Mouse (Mus musculus): ENCODE results near the gene Gm20481. TPM values are rescaled to one million over a fixed set of nuclear protein-coding genes. Genes with fewer than 3 reads are reported as not detected.
A peak's percentile ranks its signal among the peaks of the same experiment; 100 is the strongest.

Gm20481 gene
- polyA plus RNA-seq, 1 experiment: not detected

DNA sequence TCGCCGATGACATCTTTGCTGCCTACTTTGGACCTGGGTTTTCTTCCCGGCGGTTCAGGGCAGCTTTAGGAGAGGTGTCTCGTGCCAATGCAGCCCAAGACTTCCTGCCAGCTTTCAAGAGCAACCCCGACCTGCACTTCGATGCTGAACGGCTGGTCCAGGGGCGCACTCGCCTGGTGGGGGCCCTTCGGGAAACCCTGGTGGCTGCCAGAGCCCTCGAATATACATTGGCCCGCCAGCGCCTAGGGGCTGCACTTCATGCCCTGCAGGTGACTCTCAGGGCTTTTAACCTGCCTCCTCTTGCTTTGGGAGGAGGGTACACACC, 48.0 kb downstream of the Gm20481 start:
- no peaks in the 10 kb centered on the region for H3K27me3 ChIP-seq (ENCODE audit: control insufficient read depth, insufficient read depth, low read length)
- TF ChIP-seq CTCF (IDR thresholded peaks at IDR 0.05; ENCODE audit: borderline replicate concordance, control insufficient read depth, extremely low read depth, insufficient read depth, low read length, poor library complexity) (no peak), POLR2A (IDR thresholded peaks at IDR 0.05; ENCODE audit: control insufficient read depth, extremely low read depth, insufficient read depth, low read length, poor library complexity) (no peak)
- 77% methylated on average over 14 of the region's 14 CpGs for WGBS
- peaks cover 14% of the 10 kb centered on the region for H3K36me3 ChIP-seq (ENCODE audit: control insufficient read depth, insufficient read depth, low read length)
- no peak for DNase-seq
- no peak overlapping the region for H3K4me3 ChIP-seq (ENCODE audit: control insufficient read depth, insufficient read depth, low read length)
- H3K27ac ChIP-seq (ENCODE audit: control insufficient read depth, insufficient read depth, low read length): no peak overlapping the region
- H3K4me1 ChIP-seq (replicated peaks; ENCODE audit: control insufficient read depth, insufficient read depth, low read length): peaks cover 17% of the 10 kb centered on the region

DNA sequence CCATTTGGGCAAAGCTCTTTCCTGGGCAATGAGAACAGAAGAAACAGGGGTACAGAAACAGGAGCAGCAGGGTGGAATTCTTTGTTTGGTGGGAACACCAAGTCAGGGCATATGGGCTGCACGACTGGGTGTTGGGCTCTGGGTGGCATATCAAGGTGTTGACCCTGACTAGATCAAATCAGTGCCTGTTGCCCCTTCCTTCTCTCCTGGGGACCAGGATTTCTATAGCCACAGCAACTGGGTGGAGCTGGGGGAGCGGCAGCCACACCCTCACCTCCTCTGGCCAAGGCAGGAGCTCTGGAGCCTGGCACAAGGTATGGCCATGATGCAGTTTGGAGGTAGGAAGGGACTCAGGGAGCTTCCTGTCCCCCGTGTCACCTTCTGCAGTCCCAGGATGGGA, 48.5 kb downstream of the Gm20481 start:
- Histone ChIP-seq H3K4me1 (replicated peaks; ENCODE audit: control insufficient read depth, insufficient read depth, low read length) (peaks cover 17% of the 10 kb centered on the region), H3K27ac (ENCODE audit: control insufficient read depth, insufficient read depth, low read length) (no peak overlapping the region), H3K4me3 (ENCODE audit: control insufficient read depth, insufficient read depth, low read length) (no peak overlapping the region), H3K36me3 (ENCODE audit: control insufficient read depth, insufficient read depth, low read length) (peaks cover 12% of the 10 kb centered on the region), H3K27me3 (ENCODE audit: control insufficient read depth, insufficient read depth, low read length) (no peaks in the 10 kb centered on the region)
- WGBS: 93% methylated on average over 3 of the region's 3 CpGs
- TF ChIP-seq CTCF (IDR thresholded peaks at IDR 0.05; ENCODE audit: borderline replicate concordance, control insufficient read depth, extremely low read depth, insufficient read depth, low read length, poor library complexity) (no peak), POLR2A (IDR thresholded peaks at IDR 0.05; ENCODE audit: control insufficient read depth, extremely low read depth, insufficient read depth, low read length, poor library complexity) (no peak)
- no peak for DNase-seq

DNA sequence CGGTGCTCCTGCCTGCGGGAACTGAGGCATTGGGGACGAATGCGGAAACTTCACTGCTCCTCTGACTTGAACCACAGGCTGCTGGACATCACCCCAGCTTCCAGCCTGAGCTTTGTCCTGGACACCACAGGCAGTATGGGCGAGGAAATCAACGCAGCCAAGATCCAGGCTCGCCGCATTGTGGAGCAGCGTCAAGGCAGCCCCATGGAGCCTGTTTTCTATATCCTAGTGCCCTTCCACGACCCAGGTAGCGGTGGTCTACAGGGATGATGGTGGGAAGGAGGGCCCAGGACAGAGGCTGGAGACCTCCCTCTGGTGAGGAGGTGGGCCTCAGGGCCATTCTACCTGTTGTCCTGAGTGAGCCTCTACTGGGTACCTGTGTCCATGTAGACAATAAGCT, 50.2 kb downstream of the Gm20481 start:
- Histone ChIP-seq H3K36me3 (ENCODE audit: control insufficient read depth, insufficient read depth, low read length) (no peaks in the 10 kb centered on the region; the same call in 1 of the 2 replicates), H3K4me1 (replicated peaks; ENCODE audit: control insufficient read depth, insufficient read depth, low read length) (peaks cover 17% of the 10 kb centered on the region), H3K27ac (ENCODE audit: control insufficient read depth, insufficient read depth, low read length) (no peak overlapping the region), H3K27me3 (ENCODE audit: control insufficient read depth, insufficient read depth, low read length) (no peaks in the 10 kb centered on the region), H3K4me3 (ENCODE audit: control insufficient read depth, insufficient read depth, low read length) (no peak overlapping the region)
- no peak for DNase-seq
- 95% methylated on average over 11 of the region's 11 CpGs for WGBS
- TF ChIP-seq POLR2A (IDR thresholded peaks at IDR 0.05; ENCODE audit: control insufficient read depth, extremely low read depth, insufficient read depth, low read length, poor library complexity) (no peak), CTCF (IDR thresholded peaks at IDR 0.05; ENCODE audit: borderline replicate concordance, control insufficient read depth, extremely low read depth, insufficient read depth, low read length, poor library complexity) (no peak)

DNA sequence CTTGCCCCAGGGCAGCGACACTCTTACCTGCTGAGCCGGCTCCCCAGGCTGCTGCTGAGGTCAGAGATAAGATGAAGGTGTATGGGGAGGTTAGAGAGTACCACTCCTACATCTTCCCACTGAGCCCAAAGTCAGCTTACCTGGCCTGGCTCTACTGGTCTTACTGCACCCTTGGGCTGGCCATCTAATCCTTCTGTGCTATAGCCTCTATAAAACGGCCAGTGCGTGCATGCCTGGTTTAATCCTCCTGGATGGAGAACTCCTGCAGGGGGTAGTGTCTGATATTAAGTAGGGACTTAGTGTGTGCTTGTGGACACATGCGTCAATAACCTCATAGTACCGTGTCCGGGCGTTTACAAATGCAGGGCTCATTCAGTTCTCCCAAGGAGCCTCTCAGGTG, 50.8 kb downstream of the Gm20481 start:
- no peaks in the 10 kb centered on the region; the same call in 1 of the 2 replicates for H3K36me3 ChIP-seq (ENCODE audit: control insufficient read depth, insufficient read depth, low read length)
- no peak for DNase-seq
- peaks cover 17% of the 10 kb centered on the region for H3K4me1 ChIP-seq (replicated peaks; ENCODE audit: control insufficient read depth, insufficient read depth, low read length)
- no peak overlapping the region for H3K27ac ChIP-seq (ENCODE audit: control insufficient read depth, insufficient read depth, low read length)
- H3K4me3 ChIP-seq (ENCODE audit: control insufficient read depth, insufficient read depth, low read length): no peak overlapping the region
- no peaks in the 10 kb centered on the region for H3K27me3 ChIP-seq (ENCODE audit: control insufficient read depth, insufficient read depth, low read length)
- no peak for TF ChIP-seq CTCF (IDR thresholded peaks at IDR 0.05; ENCODE audit: borderline replicate concordance, control insufficient read depth, extremely low read depth, insufficient read depth, low read length, poor library complexity)
- no peak for TF ChIP-seq POLR2A (IDR thresholded peaks at IDR 0.05; ENCODE audit: control insufficient read depth, extremely low read depth, insufficient read depth, low read length, poor library complexity)
- WGBS: 97% methylated on average over 8 of the region's 8 CpGs

DNA sequence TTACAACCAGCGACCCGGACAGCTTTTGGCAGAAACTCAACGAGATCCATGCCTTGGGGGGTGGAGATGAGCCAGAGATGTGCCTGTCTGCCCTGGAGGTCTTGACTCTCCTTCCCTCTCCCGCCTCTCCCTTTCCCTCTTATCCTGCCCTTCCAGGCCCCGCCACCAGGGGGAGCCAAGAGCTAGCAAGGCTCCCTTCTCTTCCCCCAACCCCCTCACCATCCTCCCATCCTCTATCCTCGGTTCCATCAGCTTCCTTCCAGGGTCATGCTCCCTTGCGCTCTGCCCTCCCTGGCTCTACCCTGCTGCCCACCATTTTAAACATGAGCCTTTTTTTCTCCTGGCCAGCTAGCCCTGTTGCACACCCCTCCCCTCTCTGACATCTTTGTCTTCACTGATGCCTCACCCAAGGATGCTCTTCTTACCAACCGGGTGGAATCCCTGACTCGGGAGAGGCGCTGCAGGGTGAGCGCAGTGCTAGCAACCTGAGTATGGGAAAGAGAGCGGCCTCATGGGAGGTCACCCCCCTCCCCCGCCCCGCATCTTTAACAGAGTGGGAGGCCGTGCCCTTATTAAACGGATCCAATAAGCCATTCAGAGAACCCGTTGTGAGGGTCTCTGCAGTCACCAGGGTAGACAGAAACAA, 51.6 kb downstream of the Gm20481 start:
- WGBS: 31% methylated on average over 17 of the region's 17 CpGs
- H3K36me3 ChIP-seq (ENCODE audit: control insufficient read depth, insufficient read depth, low read length): no peaks in the 10 kb centered on the region
- DNase-seq: peak; percentile 94
- no peak overlapping the region for H3K4me3 ChIP-seq (ENCODE audit: control insufficient read depth, insufficient read depth, low read length)
- H3K27ac ChIP-seq (ENCODE audit: control insufficient read depth, insufficient read depth, low read length): no peak overlapping the region
- no peaks in the 10 kb centered on the region for H3K27me3 ChIP-seq (ENCODE audit: control insufficient read depth, insufficient read depth, low read length)
- peaks cover 18% of the 10 kb centered on the region for H3K4me1 ChIP-seq (replicated peaks; ENCODE audit: control insufficient read depth, insufficient read depth, low read length)
- TF ChIP-seq CTCF (IDR thresholded peaks at IDR 0.05; ENCODE audit: borderline replicate concordance, control insufficient read depth, extremely low read depth, insufficient read depth, low read length, poor library complexity) (peak; percentile 98), POLR2A (IDR thresholded peaks at IDR 0.05; ENCODE audit: control insufficient read depth, extremely low read depth, insufficient read depth, low read length, poor library complexity) (no peak)

Other genes with a start within 250 kb of the Gm20481 start
- gene C4b, start 226.0 kb upstream of the Gm20481 start, polyA plus RNA-seq (2012; rRNA removed): 11.8 and 15.2 TPM in 2 replicates
- gene Cyp21a1, start 165.4 kb upstream of the Gm20481 start, polyA plus RNA-seq (2012; rRNA removed): 0.09 and 0.16 TPM in 2 replicates
- gene Stk19, start 133.0 kb upstream of the Gm20481 start, polyA plus RNA-seq (2012; rRNA removed): 62.2 and 80.8 TPM in 2 replicates
- 95.7 and 115 TPM in 2 replicates for gene Dxo, start 132.9 kb upstream of the Gm20481 start, polyA plus RNA-seq (2012; rRNA removed)
- gene Skiv2l, start 119.7 kb upstream of the Gm20481 start, polyA plus RNA-seq (2012; rRNA removed): 209 TPM in 2 replicates
- 26.1 and 33.4 TPM in 2 replicates for gene Nelfe, start 119.5 kb upstream of the Gm20481 start, polyA plus RNA-seq (2012; rRNA removed)
- gene Cfb, start 107.4 kb upstream of the Gm20481 start, polyA plus RNA-seq (2012; rRNA removed): 12.3 and 14.9 TPM in 2 replicates
- 15.0 and 16.3 TPM in 2 replicates for gene Zbtb12, start 90.4 kb upstream of the Gm20481 start, polyA plus RNA-seq (2012; rRNA removed)
- 0.03 TPM in 1 of 2 replicates, not detected in the other for gene Gm20547, start 87.9 kb upstream of the Gm20481 start, polyA plus RNA-seq (2012; rRNA removed)
- gene C2, start 71.6 kb upstream of the Gm20481 start, polyA plus RNA-seq (2012; rRNA removed): 12.9 and 18.4 TPM in 2 replicates
- gene Ehmt2, start 71.4 kb upstream of the Gm20481 start, polyA plus RNA-seq (2012; rRNA removed): 372 and 380 TPM in 2 replicates
- 0.33 and 0.59 TPM in 2 replicates for gene Slc44a4, start 55.4 kb upstream of the Gm20481 start, polyA plus RNA-seq (2012; rRNA removed)
- gene Neu1, start 38.7 kb upstream of the Gm20481 start, polyA plus RNA-seq (2012; rRNA removed): 66.9 and 82.3 TPM in 2 replicates
- 22.7 and 26.5 TPM in 2 replicates for gene Hspa1b, start 10.7 kb upstream of the Gm20481 start, polyA plus RNA-seq (2012; rRNA removed)
- gene Hspa1a, start 2.2 kb downstream of the Gm20481 start, polyA plus RNA-seq (2012; rRNA removed): 10.0 and 12.2 TPM in 2 replicates
- 0.06 and 0.28 TPM in 2 replicates for gene Hspa1l, start 2.8 kb downstream of the Gm20481 start, polyA plus RNA-seq (2012; rRNA removed)
- 207 and 265 TPM in 2 replicates for gene Lsm2, start 11.9 kb downstream of the Gm20481 start, polyA plus RNA-seq (2012; rRNA removed)
- 404 and 545 TPM in 2 replicates for gene Vars, start 31.1 kb downstream of the Gm20481 start, polyA plus RNA-seq (2012; rRNA removed)
- 1.1 and 1.5 TPM in 2 replicates for gene Vwa7, start 46.7 kb downstream of the Gm20481 start, polyA plus RNA-seq (2012; rRNA removed)
- 12.3 and 18.3 TPM in 2 replicates for gene Sapcd1, start 58.1 kb downstream of the Gm20481 start, polyA plus RNA-seq (2012; rRNA removed)
- gene Msh5, start 76.8 kb downstream of the Gm20481 start, polyA plus RNA-seq (2012; rRNA removed): 15.5 and 20.0 TPM in 2 replicates
- gene Clic1, start 80.1 kb downstream of the Gm20481 start, polyA plus RNA-seq (2012; rRNA removed): 316 and 321 TPM in 2 replicates
- gene Ddah2, start 89.1 kb downstream of the Gm20481 start, polyA plus RNA-seq (2012; rRNA removed): 54.0 and 55.3 TPM in 2 replicates
- gene Ly6g6c, start 95.5 kb downstream of the Gm20481 start, polyA plus RNA-seq (2012; rRNA removed): 3.6 and 5.0 TPM in 2 replicates
- 0.18 and 0.20 TPM in 2 replicates for gene Mpig6b, start 96.3 kb downstream of the Gm20481 start, polyA plus RNA-seq (2012; rRNA removed)
- 2.3 and 3.4 TPM in 2 replicates for gene Ly6g6e, start 107.0 kb downstream of the Gm20481 start, polyA plus RNA-seq (2012; rRNA removed)
- 0.59 and 1.5 TPM in 2 replicates for gene Ly6g6d, start 108.2 kb downstream of the Gm20481 start, polyA plus RNA-seq (2012; rRNA removed)
- gene Ly6g6f, start 115.7 kb downstream of the Gm20481 start, polyA plus RNA-seq (2012; rRNA removed): 0.66 and 1.3 TPM in 2 replicates
- 191 and 202 TPM in 2 replicates for gene Abhd16a, start 119.4 kb downstream of the Gm20481 start, polyA plus RNA-seq (2012; rRNA removed)
- 0.27 TPM in 1 of 2 replicates, not detected in the other for gene Ly6g5c, start 138.4 kb downstream of the Gm20481 start, polyA plus RNA-seq (2012; rRNA removed)
- 5.9 and 8.3 TPM in 2 replicates for gene Ly6g5b, start 145.5 kb downstream of the Gm20481 start, polyA plus RNA-seq (2012; rRNA removed)
- gene Gpank1, start 151.5 kb downstream of the Gm20481 start, polyA plus RNA-seq (2012; rRNA removed): 35.2 and 37.8 TPM in 2 replicates
- 500 and 515 TPM in 2 replicates for gene Csnk2b, start 152.1 kb downstream of the Gm20481 start, polyA plus RNA-seq (2012; rRNA removed)
- gene D17H6S53E, start 156.5 kb downstream of the Gm20481 start, polyA plus RNA-seq (2012; rRNA removed): 12.9 and 16.0 TPM in 2 replicates
- 0.55 and 0.85 TPM in 2 replicates for gene Apom, start 162.1 kb downstream of the Gm20481 start, polyA plus RNA-seq (2012; rRNA removed)
- 411 TPM in 2 replicates for gene Bag6, start 165.3 kb downstream of the Gm20481 start, polyA plus RNA-seq (2012; rRNA removed)
- 770 and 778 TPM in 2 replicates for gene Prrc2a, start 195.0 kb downstream of the Gm20481 start, polyA plus RNA-seq (2012; rRNA removed)
- 5.4 and 8.9 TPM in 2 replicates for gene Aif1, start 206.2 kb downstream of the Gm20481 start, polyA plus RNA-seq (2012; rRNA removed)
- 30.7 and 49.6 TPM in 2 replicates for gene Lst1, start 218.5 kb downstream of the Gm20481 start, polyA plus RNA-seq (2012; rRNA removed)
- gene Ltb, start 224.5 kb downstream of the Gm20481 start, polyA plus RNA-seq (2012; rRNA removed): 358 and 375 TPM in 2 replicates
- gene Tnf, start 232.1 kb downstream of the Gm20481 start, polyA plus RNA-seq (2012; rRNA removed): 11.3 and 11.4 TPM in 2 replicates
- 14.4 and 14.5 TPM in 2 replicates for gene Lta, start 235.4 kb downstream of the Gm20481 start, polyA plus RNA-seq (2012; rRNA removed)

All from thymus, adult 2 months (tissue).